Mouse (Mus musculus): ENCODE results near the gene Grid2.

Grid2 gene

DNA sequence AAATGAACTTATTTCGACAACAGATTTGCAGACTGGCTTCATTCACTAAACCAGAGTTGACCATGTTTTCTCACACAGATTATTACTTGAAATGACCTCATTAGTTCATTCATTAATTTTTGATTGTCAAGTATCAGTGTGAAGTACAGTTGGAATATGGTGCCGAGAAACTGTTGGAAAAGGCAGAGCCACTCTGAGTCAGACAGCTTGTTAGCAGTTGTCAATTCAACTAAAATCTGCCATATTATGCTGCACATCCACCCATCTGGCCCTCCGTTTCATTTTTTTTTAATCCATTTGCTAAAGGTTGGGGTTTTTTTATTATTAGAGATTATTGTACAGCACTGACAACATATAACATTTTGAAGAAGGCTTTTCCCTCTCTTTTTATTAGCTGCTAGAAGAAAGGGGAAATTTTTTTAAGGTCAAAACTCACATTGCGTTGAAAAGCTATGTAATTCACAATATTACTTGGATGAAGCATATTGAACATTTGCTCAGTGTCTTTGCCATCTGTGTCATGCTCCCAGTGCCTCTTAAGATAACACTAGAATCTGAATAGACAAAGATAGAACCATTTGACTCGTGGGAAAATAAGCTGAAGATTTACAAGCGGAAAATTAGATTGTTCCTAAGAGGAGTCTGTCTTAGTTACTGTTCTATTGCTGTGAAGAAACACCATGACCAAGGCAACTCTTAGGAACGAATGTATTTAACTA is 1333.0 kb downstream of the Grid2 start:
- H3K4me1 ChIP-seq (replicated peaks; ENCODE audit: low read depth, low read length), result no peaks in the 10 kb centered on the region
- TF ChIP-seq POU5F1 (IDR thresholded peaks at IDR 0.05; ENCODE audit: borderline replicate concordance, low read length) (no peak), NANOG (IDR thresholded peaks at IDR 0.05; ENCODE audit: borderline replicate concordance, low read length) (no peak), CTCF (conservative IDR thresholded peaks at IDR 0.05; ENCODE audit: low read length) (no peak)
- H3K9me3 ChIP-seq (ENCODE audit: low read length), result no peaks in the 10 kb centered on the region
- H3K4me3 ChIP-seq (replicated peaks; ENCODE audit: low read length), result no peak overlapping the region
- no peaks in the 10 kb centered on the region for H3K36me3 ChIP-seq (ENCODE audit: insufficient read depth, low read length)
- no peaks in the 10 kb centered on the region for H3K27me3 ChIP-seq (ENCODE audit: insufficient read depth, low read length)

DNA sequence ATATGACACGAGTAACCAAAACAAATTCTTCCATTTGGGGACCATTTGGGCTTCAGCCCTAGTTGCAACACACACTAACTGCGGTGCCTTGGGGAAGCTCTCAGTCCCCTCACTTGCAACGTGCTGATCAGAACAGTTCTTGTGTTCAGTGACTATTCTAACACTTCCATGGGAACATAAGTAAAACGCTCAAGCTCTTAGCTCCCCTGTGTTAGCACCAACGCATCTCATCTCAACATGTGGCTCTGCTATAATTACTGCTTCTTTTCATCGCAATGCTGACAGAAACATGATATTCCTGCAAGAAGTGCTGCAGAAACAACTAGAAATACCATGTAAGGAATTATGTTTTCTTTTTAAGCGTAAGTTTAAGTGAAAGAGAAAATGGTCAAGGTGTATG is 1340.6 kb downstream of the Grid2 start:
- TF ChIP-seq CTCF (conservative IDR thresholded peaks at IDR 0.05; ENCODE audit: low read length) (no peak), POU5F1 (IDR thresholded peaks at IDR 0.05; ENCODE audit: borderline replicate concordance, low read length) (no peak), NANOG (IDR thresholded peaks at IDR 0.05; ENCODE audit: borderline replicate concordance, low read length) (no peak)
- Histone ChIP-seq H3K36me3 (ENCODE audit: insufficient read depth, low read length) (no peaks in the 10 kb centered on the region), H3K4me1 (replicated peaks; ENCODE audit: low read depth, low read length) (no peaks in the 10 kb centered on the region), H3K4me3 (replicated peaks; ENCODE audit: low read length) (no peak overlapping the region), H3K9me3 (ENCODE audit: low read length) (no peaks in the 10 kb centered on the region), H3K27me3 (ENCODE audit: insufficient read depth, low read length) (no peaks in the 10 kb centered on the region)

- H3K4me3 ChIP-seq (replicated peaks; ENCODE audit: low read length), result no peak overlapping the region
- no peaks in the 10 kb centered on the region for H3K4me1 ChIP-seq (replicated peaks; ENCODE audit: low read depth, low read length)
- no peaks in the 10 kb centered on the region for H3K36me3 ChIP-seq (ENCODE audit: insufficient read depth, low read length)
- no peaks in the 10 kb centered on the region for H3K27me3 ChIP-seq (ENCODE audit: insufficient read depth, low read length)
- TF ChIP-seq NANOG (IDR thresholded peaks at IDR 0.05; ENCODE audit: borderline replicate concordance, low read length) (no peak), POU5F1 (IDR thresholded peaks at IDR 0.05; ENCODE audit: borderline replicate concordance, low read length) (no peak), CTCF (conservative IDR thresholded peaks at IDR 0.05; ENCODE audit: low read length) (no peak)
- no peaks in the 10 kb centered on the region for H3K9me3 ChIP-seq (ENCODE audit: low read length)
These were observed 1341.2 kb downstream of the Grid2 start for GRCm38 (mm10) chr6:64596835-64597234.

GRCm38 (mm10) chr6:64598144-64598561 is 1342.5 kb downstream of the Grid2 start:
- Histone ChIP-seq H3K27me3 (ENCODE audit: insufficient read depth, low read length) (no peaks in the 10 kb centered on the region), H3K36me3 (ENCODE audit: insufficient read depth, low read length) (no peaks in the 10 kb centered on the region), H3K4me1 (replicated peaks; ENCODE audit: low read depth, low read length) (no peaks in the 10 kb centered on the region), H3K4me3 (replicated peaks; ENCODE audit: low read length) (no peak overlapping the region), H3K9me3 (ENCODE audit: low read length) (no peaks in the 10 kb centered on the region)
- no peak for TF ChIP-seq POU5F1 (IDR thresholded peaks at IDR 0.05; ENCODE audit: borderline replicate concordance, low read length)

DNA sequence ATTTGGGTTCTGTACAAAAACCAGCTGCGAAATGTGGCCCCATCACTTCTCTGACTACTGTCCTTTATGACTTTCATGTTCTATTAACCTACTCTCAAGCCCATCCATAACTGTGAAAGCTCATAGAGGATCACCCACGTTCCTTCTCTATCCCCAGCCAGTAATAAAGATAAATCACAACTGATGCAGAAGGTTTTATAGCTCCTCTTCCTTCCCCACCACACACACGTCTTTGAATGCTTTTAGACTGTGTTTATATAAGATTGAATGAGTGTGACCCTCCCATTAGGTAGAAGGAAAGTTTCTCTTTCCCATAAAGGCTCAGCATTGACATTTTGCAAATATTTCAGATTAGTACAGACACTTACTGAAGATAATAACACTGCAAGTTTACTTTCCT is 1350.1 kb downstream of the Grid2 start:
- H3K4me3 ChIP-seq (replicated peaks; ENCODE audit: low read length), result no peak overlapping the region
- no peaks in the 10 kb centered on the region for H3K27me3 ChIP-seq (ENCODE audit: insufficient read depth, low read length)
- no peaks in the 10 kb centered on the region for H3K9me3 ChIP-seq (ENCODE audit: low read length)
- H3K36me3 ChIP-seq (ENCODE audit: insufficient read depth, low read length), result no peaks in the 10 kb centered on the region
- no peaks in the 10 kb centered on the region for H3K4me1 ChIP-seq (replicated peaks; ENCODE audit: low read depth, low read length)
- TF ChIP-seq POU5F1 (IDR thresholded peaks at IDR 0.05; ENCODE audit: borderline replicate concordance, low read length), result no peak

- H3K27me3 ChIP-seq (ENCODE audit: insufficient read depth, low read length), result no peaks in the 10 kb centered on the region
- TF ChIP-seq NANOG (IDR thresholded peaks at IDR 0.05; ENCODE audit: borderline replicate concordance, low read length) (no peak), CTCF (conservative IDR thresholded peaks at IDR 0.05; ENCODE audit: low read length) (no peak), POU5F1 (IDR thresholded peaks at IDR 0.05; ENCODE audit: borderline replicate concordance, low read length) (no peak)
- no peaks in the 10 kb centered on the region for H3K36me3 ChIP-seq (ENCODE audit: insufficient read depth, low read length)
- no peaks in the 10 kb centered on the region for H3K4me1 ChIP-seq (replicated peaks; ENCODE audit: low read depth, low read length)
- no peak overlapping the region for H3K4me3 ChIP-seq (replicated peaks; ENCODE audit: low read length)
- H3K9me3 ChIP-seq (ENCODE audit: low read length), result no peaks in the 10 kb centered on the region
These were observed 1351.4 kb downstream of the Grid2 start for GRCm38 (mm10) chr6:64607041-64607440.

GRCm38 (mm10) chr6:64607942-64608341 is 1352.3 kb downstream of the Grid2 start:
- Histone ChIP-seq H3K9me3 (ENCODE audit: low read length) (no peaks in the 10 kb centered on the region), H3K4me1 (replicated peaks; ENCODE audit: low read depth, low read length) (no peaks in the 10 kb centered on the region), H3K36me3 (ENCODE audit: insufficient read depth, low read length) (no peaks in the 10 kb centered on the region), H3K27me3 (ENCODE audit: insufficient read depth, low read length) (no peaks in the 10 kb centered on the region), H3K4me3 (replicated peaks; ENCODE audit: low read length) (no peak overlapping the region)
- TF ChIP-seq POU5F1 (IDR thresholded peaks at IDR 0.05; ENCODE audit: borderline replicate concordance, low read length) (no peak), NANOG (IDR thresholded peaks at IDR 0.05; ENCODE audit: borderline replicate concordance, low read length) (no peak), CTCF (conservative IDR thresholded peaks at IDR 0.05; ENCODE audit: low read length) (peak; percentile 72)

GRCm38 (mm10) chr6:64616843-64617242 is 1361.2 kb downstream of the Grid2 start:
- H3K4me3 ChIP-seq (replicated peaks; ENCODE audit: low read length), result no peak overlapping the region
- H3K36me3 ChIP-seq (ENCODE audit: insufficient read depth, low read length), result no peaks in the 10 kb centered on the region
- H3K4me1 ChIP-seq (replicated peaks; ENCODE audit: low read depth, low read length), result no peaks in the 10 kb centered on the region
- no peaks in the 10 kb centered on the region for H3K9me3 ChIP-seq (ENCODE audit: low read length)
- H3K27me3 ChIP-seq (ENCODE audit: insufficient read depth, low read length), result no peaks in the 10 kb centered on the region
- no peak for TF ChIP-seq CTCF (conservative IDR thresholded peaks at IDR 0.05; ENCODE audit: low read length)
- no peak for TF ChIP-seq NANOG (IDR thresholded peaks at IDR 0.05; ENCODE audit: borderline replicate concordance, low read length)
- no peak for TF ChIP-seq POU5F1 (IDR thresholded peaks at IDR 0.05; ENCODE audit: borderline replicate concordance, low read length)

Data from E14TG2a.4 (cell line).